Mouse (Mus musculus) neural tube, embryonic 15.5 days (tissue): ENCODE measurements at regions not wholly inside any gene's neighbourhood (a gene's known extent, or its start where the extent isn't known, plus 50 kb on each side); places are given as distances from the start of the nearest gene placed in this dataset.
"Not testable (repeated sequence)": the region's sequence is repeated elsewhere in the genome, so short reads cannot be mapped to it uniquely, and the experiment has no call there.

ENCODE experiments used
- ATAC-seq: fragments of 200-750 bp; cut with Nextera tagmentation; 2 replicates; pipeline ENCODE4 v1.8.0; 2017; ENCODE audit warnings: mild to moderate bottlenecking, moderate TSS enrichment, moderate library complexity; ENCODE audit not compliant: low FRiP score
- H3K27ac ChIP-seq: fragments of 300-500 bp; sonication (generic); replicated peaks from 2 replicates; pipeline ENCODE4 v1.5.1; 2015; ENCODE audit warnings: mild to moderate bottlenecking, inconsistent platforms
- H3K27me3 ChIP-seq: fragments of 300-500 bp; sonication (generic); replicated peaks from 2 replicates; pipeline ENCODE4 v1.6.1; 2015; ENCODE audit warnings: inconsistent platforms
- H3K36me3 ChIP-seq: fragments of 300-500 bp; sonication (generic); 2 replicates; pipeline ENCODE4 v1.6.1; 2015; ENCODE audit warnings: inconsistent platforms
- H3K4me1 ChIP-seq: fragments of 300-500 bp; sonication (generic); 2 replicates; pipeline ENCODE4 v1.6.1; 2015; ENCODE audit warnings: inconsistent platforms
- H3K4me2 ChIP-seq: fragments of 300-500 bp; sonication (generic); 2 replicates; pipeline ENCODE4 v1.6.1; 2015; ENCODE audit warnings: inconsistent platforms, mild to moderate bottlenecking, moderate library complexity
- H3K4me3 ChIP-seq: fragments of 300-500 bp; sonication (generic); replicated peaks from 2 replicates; pipeline ENCODE4 v1.5.1; 2015; ENCODE audit warnings: mild to moderate bottlenecking, inconsistent platforms
- H3K9ac ChIP-seq: fragments of 300-500 bp; sonication (generic); replicated peaks from 2 replicates; pipeline ENCODE4 v1.6.1; 2015; ENCODE audit warnings: mild to moderate bottlenecking, inconsistent platforms
- H3K9me3 ChIP-seq: fragments of 300-500 bp; sonication (generic); replicated peaks from 2 replicates; pipeline ENCODE4 v1.6.1; 2016; ENCODE audit warnings: inconsistent platforms
- WGBS: fragments of 180-500 bp; shearing (Covaris S2); methylation state at CpG from one replicate; pipeline ENCODE4 v1.1.7; 2015; ENCODE audit warnings: mixed read lengths; 5-methylcytosine and 5-hydroxymethylcytosine counted together

DNA sequence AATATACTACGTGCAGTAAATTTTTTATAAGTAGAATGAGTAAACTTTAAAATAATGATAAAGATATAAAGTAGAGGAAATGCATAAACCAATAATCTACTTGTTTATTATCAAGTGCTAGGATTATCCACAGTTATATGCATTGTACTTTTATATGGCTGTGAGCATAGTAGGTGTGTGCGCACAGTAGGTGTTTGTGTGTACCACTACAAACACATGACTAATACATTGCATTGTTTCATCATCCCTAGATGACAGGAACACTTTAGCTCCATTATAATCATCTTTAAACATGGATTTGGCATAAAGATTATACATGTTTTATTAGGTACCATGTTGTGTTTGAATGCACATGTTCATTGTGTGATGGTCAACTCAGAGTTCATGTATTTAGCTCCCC, 124.7 kb upstream of the Vldlr start:
- Histone ChIP-seq H3K27me3 (no peaks in the 10 kb centered on the region), H3K4me2 (no peak overlapping the region), H3K4me1 (peaks cover 7% of the 10 kb centered on the region; the same call in 1 of the 2 replicates), H3K36me3 (no peaks in the 10 kb centered on the region), H3K27ac (no peak overlapping the region), H3K9me3 (no peaks in the 10 kb centered on the region), H3K9ac (no peak overlapping the region), H3K4me3 (no peak overlapping the region)
- ATAC-seq = no peak
- WGBS = 94% methylated on average over 2 of the region's 2 CpGs

- peak overlapping the region; percentile 20 for H3K4me2 ChIP-seq
- WGBS = 50% methylated on average over 13 of the region's 13 CpGs
- no peak overlapping the region for H3K4me3 ChIP-seq
- H3K36me3 ChIP-seq = no peaks in the 10 kb centered on the region
- H3K9me3 ChIP-seq = no peaks in the 10 kb centered on the region
- H3K9ac ChIP-seq = no peak overlapping the region
- H3K27me3 ChIP-seq = no peaks in the 10 kb centered on the region
- peaks cover 7% of the 10 kb centered on the region; the same call in 1 of the 2 replicates for H3K4me1 ChIP-seq
- peak overlapping the region; percentile 37; the same call in 1 of the 2 replicates for H3K27ac ChIP-seq
- ATAC-seq = peak; percentile 55; the same call in 1 of the 2 replicates
These were observed 121.4 kb upstream of the Vldlr start for GRCm38 (mm10) chr19:27094777-27095478.

GRCm38 (mm10) chr19:27099921-27100320, 116.4 kb upstream of the Vldlr start:
- 55% methylated on average over 1 of the region's 1 CpGs for WGBS
- no peaks in the 10 kb centered on the region for H3K27me3 ChIP-seq
- H3K27ac ChIP-seq = no peak overlapping the region
- peaks cover 7% of the 10 kb centered on the region; the same call in 1 of the 2 replicates for H3K4me1 ChIP-seq
- H3K4me3 ChIP-seq = no peak overlapping the region
- H3K4me2 ChIP-seq = no peak overlapping the region
- no peak for ATAC-seq
- no peaks in the 10 kb centered on the region for H3K36me3 ChIP-seq
- no peak overlapping the region for H3K9ac ChIP-seq
- H3K9me3 ChIP-seq = no peaks in the 10 kb centered on the region

GRCm38 (mm10) chr19:27110437-27110836, 105.8 kb upstream of the Vldlr start:
- Histone ChIP-seq H3K4me1 (no peaks in the 10 kb centered on the region), H3K9me3 (no peaks in the 10 kb centered on the region), H3K4me2 (no peak overlapping the region), H3K9ac (no peak overlapping the region), H3K27ac (no peak overlapping the region), H3K27me3 (no peaks in the 10 kb centered on the region), H3K4me3 (no peak overlapping the region), H3K36me3 (no peaks in the 10 kb centered on the region)
- WGBS = 89% methylated on average over 2 of the region's 2 CpGs
- no peak for ATAC-seq

DNA sequence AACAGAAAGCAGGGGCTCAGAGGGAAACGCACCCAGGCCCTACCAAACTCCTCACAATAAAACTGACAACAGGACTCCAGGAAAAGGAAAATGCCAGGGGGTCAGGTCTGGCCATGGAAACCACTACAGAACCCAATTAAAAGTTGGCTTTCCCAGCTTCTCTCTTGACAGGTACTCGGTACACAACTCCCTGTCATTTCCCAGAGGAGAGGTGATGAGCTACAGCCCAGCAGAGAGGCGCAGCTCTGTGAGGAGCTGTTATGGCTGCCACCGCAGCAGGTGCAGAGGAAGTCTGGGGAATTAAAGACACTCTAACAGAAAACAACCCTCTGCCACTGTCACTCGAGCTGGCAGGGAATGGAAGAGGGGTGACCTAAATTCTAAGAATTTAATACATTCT, 95.4 kb upstream of the Vldlr start:
- Histone ChIP-seq H3K4me3 (no peak overlapping the region), H3K9ac (no peak overlapping the region), H3K27me3 (no peaks in the 10 kb centered on the region), H3K9me3 (no peaks in the 10 kb centered on the region), H3K27ac (no peak overlapping the region), H3K36me3 (no peaks in the 10 kb centered on the region), H3K4me2 (no peak overlapping the region), H3K4me1 (peaks cover 10% of the 10 kb centered on the region)
- ATAC-seq = no peak
- 51% methylated on average over 5 of the region's 5 CpGs for WGBS

DNA sequence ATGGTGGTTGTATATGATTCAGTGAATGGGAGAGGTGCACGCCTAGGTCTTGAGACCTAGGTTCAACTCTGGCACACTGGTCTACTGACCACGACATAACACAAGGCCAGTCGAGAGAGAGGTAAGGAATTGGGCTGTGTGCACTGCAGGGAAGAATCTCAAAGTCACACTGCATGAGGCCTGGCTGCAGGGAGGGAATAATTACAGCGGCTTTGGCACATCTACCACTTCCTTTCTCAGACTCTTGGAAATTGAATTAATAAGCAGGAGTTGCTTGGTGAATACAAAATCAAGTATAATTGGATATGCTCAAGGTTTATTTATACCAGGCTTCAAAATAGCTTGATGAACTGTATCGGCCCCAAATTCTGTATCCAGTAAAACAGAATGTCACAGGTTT, 93.9 kb upstream of the Vldlr start:
- H3K27me3 ChIP-seq = no peaks in the 10 kb centered on the region
- WGBS = 73% methylated on average over 5 of the region's 5 CpGs
- no peak overlapping the region for H3K9ac ChIP-seq
- H3K4me3 ChIP-seq = no peak overlapping the region
- ATAC-seq = no peak
- H3K9me3 ChIP-seq = no peaks in the 10 kb centered on the region
- H3K4me1 ChIP-seq = peaks cover 10% of the 10 kb centered on the region
- no peak overlapping the region for H3K27ac ChIP-seq
- H3K36me3 ChIP-seq = no peaks in the 10 kb centered on the region
- no peak overlapping the region for H3K4me2 ChIP-seq

DNA sequence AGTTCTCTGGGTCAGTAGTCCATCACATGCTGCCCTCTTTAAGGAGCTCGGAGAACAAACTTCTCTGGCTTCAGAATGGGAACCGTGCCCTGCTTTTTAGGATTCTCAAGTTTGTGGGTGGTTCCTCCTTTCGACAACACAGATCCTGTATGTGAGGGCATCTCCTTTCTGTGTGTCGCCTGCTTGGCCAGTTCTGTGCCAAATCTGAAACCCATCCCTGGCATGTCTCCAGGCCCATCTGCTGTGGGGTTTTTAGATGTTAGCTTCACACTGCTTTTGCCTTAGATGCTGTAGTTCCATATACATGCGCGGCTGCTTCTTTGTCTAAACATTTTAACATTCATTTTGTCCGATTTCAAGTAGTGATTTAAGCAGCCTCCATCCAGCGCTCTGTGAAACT, 93.0 kb upstream of the Vldlr start:
- ATAC-seq = peak; percentile 50; the same call in 1 of the 2 replicates
- peaks cover 10% of the 10 kb centered on the region for H3K4me1 ChIP-seq
- no peaks in the 10 kb centered on the region for H3K9me3 ChIP-seq
- 0 out of 2 replicates have a peak overlapping the region, but pooled peaks have one; percentile 11 for H3K4me2 ChIP-seq
- H3K27me3 ChIP-seq = no peaks in the 10 kb centered on the region
- H3K9ac ChIP-seq = no peak overlapping the region
- H3K27ac ChIP-seq = 0 out of 2 replicates have a peak overlapping the region, but pooled peaks have one; percentile 2
- 52% methylated on average over 8 of the region's 8 CpGs for WGBS
- H3K36me3 ChIP-seq = no peaks in the 10 kb centered on the region
- no peak overlapping the region for H3K4me3 ChIP-seq

GRCm38 (mm10) chr19:27123806-27124469, 92.3 kb upstream of the Vldlr start:
- ATAC-seq = no peak
- Histone ChIP-seq H3K36me3 (no peaks in the 10 kb centered on the region), H3K9me3 (no peaks in the 10 kb centered on the region), H3K27me3 (no peaks in the 10 kb centered on the region), H3K9ac (no peak overlapping the region), H3K4me3 (no peak overlapping the region), H3K4me2 (0 out of 2 replicates have a peak overlapping the region, but pooled peaks have one; percentile 11), H3K4me1 (peaks cover 10% of the 10 kb centered on the region), H3K27ac (no peak overlapping the region)
- 65% methylated on average over 11 of the region's 11 CpGs for WGBS

GRCm38 (mm10) chr19:27128501-27128900, 87.8 kb upstream of the Vldlr start:
- not testable (repeated sequence) for H3K27me3 ChIP-seq, H3K4me2 ChIP-seq, H3K36me3 ChIP-seq, ATAC-seq, H3K9ac ChIP-seq, H3K9me3 ChIP-seq, H3K27ac ChIP-seq, H3K4me3 ChIP-seq, H3K4me1 ChIP-seq
- 97% methylated on average over 4 of the region's 4 CpGs for WGBS

DNA sequence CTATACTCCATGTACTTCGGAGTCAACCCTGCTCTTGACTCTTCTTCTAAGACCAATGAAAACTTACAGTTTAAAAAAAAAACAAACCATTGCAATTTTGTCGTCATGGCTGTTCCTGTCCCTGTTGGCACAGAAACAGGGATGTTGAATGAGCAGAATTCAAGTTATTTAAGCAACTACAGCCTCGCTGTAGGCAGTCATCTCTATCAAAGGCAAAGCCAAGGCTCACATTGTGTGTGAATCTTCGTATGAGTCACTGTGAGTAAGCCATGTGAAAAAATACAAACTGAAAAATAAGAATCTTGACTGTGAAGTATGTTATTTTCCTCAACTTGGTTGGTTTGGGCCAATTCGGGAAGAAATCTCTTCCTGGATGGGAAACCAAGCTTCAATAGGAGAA, 81.9 kb upstream of the Vldlr start:
- Histone ChIP-seq H3K27me3 (no peaks in the 10 kb centered on the region), H3K9me3 (no peaks in the 10 kb centered on the region), H3K4me2 (no peak overlapping the region), H3K9ac (no peak overlapping the region), H3K4me3 (no peak overlapping the region), H3K4me1 (no peaks in the 10 kb centered on the region), H3K27ac (no peak overlapping the region), H3K36me3 (no peaks in the 10 kb centered on the region)
- no peak for ATAC-seq
- WGBS = 89% methylated on average over 5 of the region's 5 CpGs

DNA sequence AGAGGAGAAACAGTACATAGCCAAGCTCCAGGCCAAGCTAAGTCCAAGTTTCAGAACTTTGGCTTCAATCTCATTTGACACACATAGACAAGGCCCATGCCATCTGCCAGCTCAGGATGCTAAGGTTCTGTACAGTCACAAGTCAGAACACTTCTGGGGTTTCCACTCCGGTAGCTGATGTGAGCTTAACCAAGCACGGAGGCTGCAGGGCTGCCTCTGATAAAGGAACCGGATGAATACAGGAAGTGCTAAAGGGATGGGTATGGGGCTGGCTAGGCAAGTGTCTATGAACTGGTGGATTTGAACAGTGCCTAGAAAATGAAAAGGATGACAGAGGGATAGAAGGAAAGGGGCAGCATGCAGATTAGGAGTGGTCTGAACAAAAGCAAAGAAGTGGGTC, 75.4 kb upstream of the Vldlr start:
- no peak overlapping the region for H3K4me2 ChIP-seq
- WGBS = 79% methylated on average over 3 of the region's 3 CpGs
- no peak overlapping the region for H3K4me3 ChIP-seq
- no peaks in the 10 kb centered on the region for H3K9me3 ChIP-seq
- no peaks in the 10 kb centered on the region for H3K36me3 ChIP-seq
- H3K27me3 ChIP-seq = no peaks in the 10 kb centered on the region
- ATAC-seq = no peak
- H3K4me1 ChIP-seq = no peaks in the 10 kb centered on the region
- H3K27ac ChIP-seq = no peak overlapping the region
- no peak overlapping the region for H3K9ac ChIP-seq

DNA sequence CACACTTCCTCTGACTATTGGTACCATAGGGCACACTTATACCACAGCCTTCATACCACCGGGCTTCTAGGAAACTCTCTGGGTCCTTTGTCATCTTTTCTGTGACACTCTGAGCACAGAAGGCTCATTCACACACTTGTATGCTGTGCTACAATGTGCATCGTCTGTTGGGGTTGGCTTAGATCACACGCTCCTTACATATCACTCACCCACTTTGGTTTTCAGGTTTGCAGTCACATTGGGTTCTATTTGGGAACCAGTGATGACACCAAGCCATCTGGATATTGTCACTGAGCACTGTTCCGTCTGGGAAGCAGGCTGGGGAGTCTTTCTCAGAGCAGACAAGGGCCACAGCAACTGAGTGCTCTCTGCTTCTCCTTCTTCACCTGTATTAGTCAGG, 74.1 kb upstream of the Vldlr start:
- Histone ChIP-seq H3K4me1 (no peaks in the 10 kb centered on the region), H3K9ac (no peak overlapping the region), H3K4me3 (no peak overlapping the region), H3K36me3 (no peaks in the 10 kb centered on the region), H3K4me2 (no peak overlapping the region), H3K27me3 (no peaks in the 10 kb centered on the region), H3K27ac (no peak overlapping the region), H3K9me3 (no peaks in the 10 kb centered on the region)
- no peak for ATAC-seq
- WGBS = 89% methylated on average over 4 of the region's 4 CpGs
